Mouse (Mus musculus): ENCODE measurements around the gene Olfr398. TPM values are rescaled to one million over a fixed set of nuclear protein-coding genes. Genes with fewer than 3 reads are reported as not detected.

Gene Olfr398
- polyA plus RNA-seq (2012; rRNA removed) = not detected in 2 replicates

DNA sequence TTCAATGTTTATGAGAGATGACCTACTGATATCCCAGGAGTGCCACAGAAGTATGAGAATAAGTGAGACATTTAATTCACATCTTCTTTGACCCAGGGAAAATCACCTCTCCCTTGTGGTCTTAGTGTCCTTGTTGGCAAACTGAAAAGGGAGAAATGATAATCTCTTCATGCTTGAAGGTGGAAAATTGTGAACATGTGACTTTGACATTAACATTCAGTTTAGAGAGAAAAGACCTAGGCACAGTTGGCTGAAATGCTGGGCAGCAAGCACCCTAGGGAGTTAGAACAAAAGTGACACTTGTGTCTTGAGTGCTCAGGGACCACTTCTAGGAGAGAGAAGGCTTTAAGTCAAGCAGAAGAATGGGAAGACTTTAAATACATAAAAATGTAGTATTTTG, at the start of gene Olfr398:
Olfr398 (minus strand) TSS at position 101 of the 400 bp plus-strand sequence.
- no peak for DNase-seq (ENCODE audit: extremely low spot score in 1 of 2, low spot score in 1 of 2)

DNA sequence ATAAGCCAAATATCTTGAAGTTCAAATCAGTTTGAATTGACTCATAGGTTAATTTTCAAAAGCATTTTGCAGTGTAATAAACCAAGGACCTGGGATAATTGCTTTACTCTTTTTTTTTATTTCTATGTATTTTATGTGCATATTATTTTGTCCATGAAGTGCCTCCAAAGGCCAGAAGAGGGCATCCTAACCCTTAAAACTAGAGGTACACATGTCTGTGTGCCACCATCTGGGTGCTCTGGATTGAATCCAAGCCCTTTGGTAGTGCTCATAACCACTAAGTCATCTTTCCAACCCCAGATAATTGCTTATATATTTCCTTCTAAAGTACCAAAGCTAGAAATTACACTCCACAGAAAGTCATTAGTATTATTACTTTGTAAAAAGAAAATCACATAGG, 2.9 kb upstream of the Olfr398 start:
- no peak for DNase-seq (ENCODE audit: extremely low spot score in 1 of 2, low spot score in 1 of 2)

- DNase-seq (ENCODE audit: extremely low spot score in 1 of 2, low spot score in 1 of 2) = no peak
These were observed 29.7 kb downstream of the Olfr398 start, which contains the start of gene Olfr397 for GRCm38 (mm10) chr11:73960517-73960916. Gene Olfr397 (plus strand): TSS chr11:73960817.

- no peak for DNase-seq (ENCODE audit: extremely low spot score in 1 of 2, low spot score in 1 of 2)
These were observed 53.8 kb downstream of the Olfr398 start, which contains the start of gene Olfr23 for GRCm38 (mm10) chr11:73936377-73936776. Gene Olfr23 (plus strand): TSS chr11:73936677.

Other genes starting within 250 kb of the Olfr398 start
- gene Olfr389, start 209.7 kb downstream of the Olfr398 start, polyA plus RNA-seq (2012; rRNA removed) = not detected in 2 replicates
- not detected in 2 replicates for gene Olfr390, start 207.4 kb downstream of the Olfr398 start, polyA plus RNA-seq (2012; rRNA removed)
- not detected in 2 replicates for gene Olfr391-ps, start 187.4 kb downstream of the Olfr398 start, polyA plus RNA-seq (2012; rRNA removed)
- gene Olfr392, start 173.4 kb downstream of the Olfr398 start, polyA plus RNA-seq (2012; rRNA removed) = 0.02 TPM in 1 of 2 replicates, not detected in the other
- gene Olfr393, start 139.0 kb downstream of the Olfr398 start, polyA plus RNA-seq (2012; rRNA removed) = not detected in 2 replicates
- 0.02 TPM in 1 of 2 replicates, not detected in the other for gene Olfr394, start 99.6 kb downstream of the Olfr398 start, polyA plus RNA-seq (2012; rRNA removed)
- gene Olfr395, start 81.1 kb downstream of the Olfr398 start, polyA plus RNA-seq (2012; rRNA removed) = not detected in 2 replicates
- gene Olfr23, start 53.7 kb downstream of the Olfr398 start, polyA plus RNA-seq (2012; rRNA removed) = not detected in 2 replicates
- not detected in 2 replicates for gene Olfr397, start 29.6 kb downstream of the Olfr398 start, polyA plus RNA-seq (2012; rRNA removed)
- gene Olfr139, start 66.1 kb upstream of the Olfr398 start, polyA plus RNA-seq (2012; rRNA removed) = not detected in 2 replicates
- not detected in 2 replicates for gene Olfr399, start 66.2 kb upstream of the Olfr398 start, polyA plus RNA-seq (2012; rRNA removed)
- gene Zfp616, start 79.5 kb upstream of the Olfr398 start, polyA plus RNA-seq (2012; rRNA removed) = not detected in 2 replicates
- not detected in 2 replicates for gene Olfr401, start 123.3 kb upstream of the Olfr398 start, polyA plus RNA-seq (2012; rRNA removed)
- not detected in 2 replicates for gene Olfr402, start 163.1 kb upstream of the Olfr398 start, polyA plus RNA-seq (2012; rRNA removed)
- gene Olfr403, start 195.8 kb upstream of the Olfr398 start, polyA plus RNA-seq (2012; rRNA removed) = not detected in 2 replicates
- gene Olfr43, start 221.0 kb upstream of the Olfr398 start, polyA plus RNA-seq (2012; rRNA removed) = not detected in 2 replicates